Mouse (Mus musculus) neutrophil, adult 65 days (primary cell): Measurements from ENCODE around the gene Ap1g1. TPM values are rescaled to one million over a fixed set of nuclear protein-coding genes. Genes with fewer than 3 reads are reported as not detected.

Source experiments
- total RNA-seq: library from RNA; stranded (reverse); gene quantifications from 2 replicates; pipeline ENCODE4 v1.2.4, GENCODE M21; 2023

The Ap1g1 gene
- 63.3 and 81.9 TPM in 2 replicates for total RNA-seq

GRCm38 (mm10) chr8:109778280-109778977 lies at the start of gene Ap1g1:
Gene Ap1g1, plus strand, starts transcription at chr8:109778554.

GRCm38 (mm10) chr8:109737237-109738048 lies 40.9 kb upstream of the Ap1g1 start, which contains the start of gene Atxn1l:
Gene Atxn1l, minus strand, starts transcription at chr8:109737739.

GRCm38 (mm10) chr8:109868003-109868679 lies 89.8 kb downstream of the Ap1g1 start, which contains the start of gene Phlpp2:
Gene Phlpp2, plus strand, starts transcription at chr8:109868542.

Other genes with a start within 250 kb of the Ap1g1 start
- 110 and 138 TPM in 2 replicates for gene Dhx38, start 212.7 kb upstream of the Ap1g1 start, total RNA-seq
- gene Txnl4b, start 212.7 kb upstream of the Ap1g1 start, total RNA-seq: 10.1 and 12.8 TPM in 2 replicates
- 1,024 and 1,082 TPM in 2 replicates for gene Hp, start 199.4 kb upstream of the Ap1g1 start, total RNA-seq
- gene Dhodh, start 169.9 kb upstream of the Ap1g1 start, total RNA-seq: 6.1 and 15.4 TPM in 2 replicates
- 0.47 TPM in 1 of 2 replicates, not detected in the other for gene Pkd1l3, start 164.0 kb upstream of the Ap1g1 start, total RNA-seq
- 120 and 159 TPM in 2 replicates for gene Ist1, start 85.3 kb upstream of the Ap1g1 start, total RNA-seq
- gene Zfp821, start 73.0 kb upstream of the Ap1g1 start, total RNA-seq: 18.7 and 23.1 TPM in 2 replicates
- 34.0 and 40.5 TPM in 2 replicates for gene Atxn1l, start 40.8 kb upstream of the Ap1g1 start, total RNA-seq
- gene Phlpp2, start 90.0 kb downstream of the Ap1g1 start, total RNA-seq: 2.2 and 5.5 TPM in 2 replicates
- gene Marveld3, start 183.6 kb downstream of the Ap1g1 start, total RNA-seq: not detected in 2 replicates
- not detected in 2 replicates for gene Tat, start 211.9 kb downstream of the Ap1g1 start, total RNA-seq